Mouse (Mus musculus) liver, embryonic 14.5 days (tissue): ENCODE data around the gene Nanog. TPM values are rescaled to one million over a fixed set of nuclear protein-coding genes. Genes with fewer than 3 reads are reported as not detected.

Experiments used
- ATAC-seq: fragments of 200-750 bp; cut with Nextera tagmentation; 2 replicates; pipeline ENCODE4 v1.8.0; 2017; ENCODE audit warnings: moderate number of reproducible peaks, mild to moderate bottlenecking, moderate library complexity; ENCODE audit not compliant: insufficient read depth
- DNase-seq, 3 experiments: peaks; one replicate each; pipeline ENCODE4 v3.0.0-alpha.2; 2012 to 2013; ENCODE audit warnings: low read depth in 3 of 3, low spot score in 3 of 3
- H3K27ac ChIP-seq: fragments of 300-500 bp; sonication (generic); 2 replicates; pipeline ENCODE4 v1.5.1; 2014; ENCODE audit warnings: moderate library complexity, mild to moderate bottlenecking, control low read depth, inconsistent platforms
- H3K27me3 ChIP-seq: fragments of 300-500 bp; sonication (generic); 2 replicates; pipeline ENCODE4 v1.6.1; 2014; ENCODE audit warnings: mild to moderate bottlenecking, low read length, moderate library complexity; ENCODE audit not compliant: control insufficient read depth, insufficient read depth
- H3K36me3 ChIP-seq: fragments of 300-500 bp; sonication (generic); replicated peaks from 2 replicates; pipeline ENCODE4 v1.6.1; 2014; ENCODE audit warnings: low read depth; ENCODE audit not compliant: control insufficient read depth, insufficient read depth
- H3K4me1 ChIP-seq, 2 experiments: fragments of 200-500 bp in 1 of 2; fragments of 300-500 bp in 1 of 2; sonication (generic) in 1 of 2; replicated peaks; 2 replicates each; pipeline ENCODE4 v1.6.1; 2012 to 2014; ENCODE audit warnings: antibody characterized with exemption in 1 of 2, inconsistent platforms in 1 of 2, low read length in 1 of 2; ENCODE audit not compliant: control insufficient read depth in 2 of 2, insufficient read depth in 2 of 2
- H3K4me2 ChIP-seq: fragments of 300-500 bp; sonication (generic); 2 replicates; pipeline ENCODE4 v1.6.1; 2014; ENCODE audit warnings: low read depth, mild to moderate bottlenecking, control low read depth, moderate library complexity
- H3K4me3 ChIP-seq, 2 experiments: fragments of 200-500 bp in 1 of 2; fragments of 300-500 bp in 1 of 2; sonication (generic) in 1 of 2; 2 replicates each; pipeline ENCODE4 v1.5.1; 2012 to 2014; ENCODE audit warnings: low read depth in 2 of 2, low read length in 2 of 2, mild to moderate bottlenecking in 2 of 2, control low read depth in 1 of 2, inconsistent platforms in 1 of 2, moderate library complexity in 1 of 2; ENCODE audit not compliant: insufficient read depth in 1 of 2
- H3K9ac ChIP-seq: fragments of 300-500 bp; sonication (generic); replicated peaks from 2 replicates; pipeline ENCODE4 v1.6.1; 2014; ENCODE audit warnings: mild to moderate bottlenecking, control low read depth, moderate library complexity
- H3K9me3 ChIP-seq: fragments of 300-500 bp; sonication (generic); 2 replicates; pipeline ENCODE4 v1.6.1; 2016; ENCODE audit warnings: low read length, mixed read lengths; ENCODE audit not compliant: control insufficient read depth
- CTCF ChIP-seq: IDR thresholded peaks from 2 replicates; pipeline ENCODE4 v1.5.1; 2016; ENCODE audit warnings: antibody characterized with exemption, low read depth, control low read depth
- EP300 ChIP-seq: IDR thresholded peaks from 2 replicates; pipeline ENCODE4 v1.6.1; 2016; ENCODE audit warnings: antibody characterized with exemption, low read depth
- WGBS: fragments of 180-500 bp; shearing (Covaris S2); extraction: QIAGEN DNeasy Blood & Tissue Kit; methylation state at CpG from one replicate; pipeline ENCODE4 v1.1.7; 2014; ENCODE audit not compliant: insufficient replicate concordance; 5-methylcytosine and 5-hydroxymethylcytosine counted together
- polyA plus RNA-seq, 2 experiments: library from polyadenylated mRNA; depleted of rRNA in 1 of 2; stranded (reverse) in 1 of 2; unstranded in 1 of 2; fragments of >200 nt; fragmentation: Nextera tagmentation in 1 of 2; extraction: Ambion mirVana in 1 of 2; gene quantifications; 2 replicates each; pipeline versions ENCODE4 v1.2.1 to v1.2.3; 2012 to 2014

Nanog gene
- polyA plus RNA-seq, 2 experiments: 0.01 TPM; not detected in 1

DNA sequence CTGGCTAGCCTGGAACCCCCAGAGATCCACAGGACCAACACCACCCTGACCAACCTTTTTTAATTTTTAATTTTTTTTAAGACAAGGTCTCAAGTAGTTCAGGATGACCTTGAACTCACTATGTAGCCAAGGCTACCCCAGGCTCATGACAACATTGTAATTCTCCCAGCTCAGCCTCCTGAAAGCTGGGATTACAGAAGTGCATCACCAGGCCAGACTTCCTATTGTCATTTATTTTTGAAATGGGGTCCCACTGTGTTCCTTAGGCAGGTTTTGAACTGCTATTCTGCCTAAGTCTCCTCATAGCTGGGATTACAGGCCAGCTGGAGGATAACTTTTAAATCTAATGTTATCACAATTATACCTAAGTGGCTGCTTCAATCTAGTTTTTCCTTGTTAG is 54.6 kb downstream of the Nanog start:
- Histone ChIP-seq H3K9ac (peak overlapping the region; percentile 5), H3K27me3 (no peaks in the 10 kb centered on the region), H3K4me3 (no peak overlapping the region), H3K4me2 (peak overlapping the region; percentile 90; the same call in 1 of the 2 replicates), H3K9me3 (no peaks in the 10 kb centered on the region), H3K36me3 (no peaks in the 10 kb centered on the region), H3K4me1 (peaks cover 37 to 60% of the 10 kb centered on the region in 2 experiments), H3K27ac (peak overlapping the region; percentile 77)
- TF ChIP-seq EP300 (no peak), CTCF (no peak)
- DNase-seq (no peak), ATAC-seq (no peak)

DNA sequence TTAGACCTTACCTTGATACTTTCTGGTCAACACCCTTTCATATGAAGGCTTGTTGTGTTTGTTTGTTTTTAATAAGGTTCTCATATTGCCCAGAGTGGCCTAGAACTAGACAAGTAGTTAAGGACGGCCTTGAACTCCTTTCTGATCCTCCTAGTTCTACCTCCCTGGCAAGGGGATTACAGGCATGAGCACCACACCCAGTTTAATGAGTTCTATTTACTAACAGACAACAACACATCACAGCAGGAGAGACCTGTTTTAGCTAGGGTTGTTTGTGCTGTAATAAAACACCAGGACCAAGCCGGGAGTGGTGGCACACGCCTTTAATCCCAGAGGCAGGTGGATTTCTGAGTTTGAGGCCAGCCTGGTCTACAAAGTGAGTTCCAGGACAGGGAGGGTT is 55.2 kb downstream of the Nanog start:
- no peak for TF ChIP-seq EP300
- no peak for TF ChIP-seq CTCF
- DNase-seq (no peak), ATAC-seq (peak; percentile 26; the same call in 1 of the 2 replicates)
- Histone ChIP-seq H3K36me3 (no peaks in the 10 kb centered on the region), H3K9me3 (no peaks in the 10 kb centered on the region), H3K27ac (peak overlapping the region; percentile 77), H3K27me3 (no peaks in the 10 kb centered on the region), H3K4me3 (no peak overlapping the region), H3K4me1 (peaks cover 37 to 60% of the 10 kb centered on the region in 2 experiments), H3K9ac (0 out of 2 replicates have a peak overlapping the region, but pooled peaks have one; percentile 14), H3K4me2 (peak overlapping the region; percentile 90)
- WGBS: 50% methylated on average over 3 of the region's 3 CpGs

DNA sequence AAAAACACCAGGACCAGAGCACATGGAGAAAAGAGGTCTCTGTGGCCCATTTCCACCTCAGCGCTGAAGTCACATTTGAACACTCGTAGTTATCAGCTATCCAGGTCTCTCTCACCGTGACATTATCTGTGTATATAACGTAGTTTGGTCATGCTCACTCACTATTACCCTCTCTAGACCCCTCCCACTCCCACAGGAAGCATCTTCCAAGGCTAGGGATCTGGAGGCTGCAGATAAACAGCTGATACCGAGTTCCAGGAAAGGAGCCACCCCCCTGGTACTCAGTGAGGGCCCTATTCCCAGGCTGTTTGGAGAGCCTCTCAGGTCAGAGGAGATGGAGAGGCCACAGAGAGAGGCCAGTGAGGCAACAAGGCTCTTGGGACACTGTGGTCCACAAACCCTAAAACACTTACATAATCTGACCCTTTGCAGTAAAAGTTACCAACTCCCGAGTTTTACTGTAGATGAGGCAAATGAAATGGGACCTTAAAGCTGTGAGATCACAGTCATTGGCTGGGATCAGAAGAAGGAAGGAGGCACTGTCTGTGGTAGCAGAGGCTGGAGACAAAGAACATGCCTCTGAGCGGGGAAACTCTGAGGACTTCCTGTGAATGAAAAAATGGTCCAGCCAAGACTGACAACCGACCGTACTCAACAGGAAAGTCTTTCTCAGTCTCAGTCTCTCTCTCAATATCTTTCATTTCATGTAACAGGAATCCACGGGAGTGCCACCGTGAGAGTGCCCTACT is 55.8 kb downstream of the Nanog start:
- TF ChIP-seq CTCF (no peak), EP300 (peak; percentile 75)
- Histone ChIP-seq H3K27me3 (no peaks in the 10 kb centered on the region), H3K9me3 (no peaks in the 10 kb centered on the region), H3K27ac (peak overlapping the region; percentile 77), H3K36me3 (no peaks in the 10 kb centered on the region), H3K4me3 (no peak overlapping the region; a peak in 1 of 4 replicates), H3K9ac (peak overlapping the region; percentile 63), H3K4me2 (peak overlapping the region; percentile 90), H3K4me1 (peaks cover 37 to 60% of the 10 kb centered on the region in 2 experiments)
- WGBS: 11% methylated on average over 11 of the region's 11 CpGs
- ATAC-seq: peak; percentile 89
- peak; percentile 71 to 85 (median 72) for DNase-seq

DNA sequence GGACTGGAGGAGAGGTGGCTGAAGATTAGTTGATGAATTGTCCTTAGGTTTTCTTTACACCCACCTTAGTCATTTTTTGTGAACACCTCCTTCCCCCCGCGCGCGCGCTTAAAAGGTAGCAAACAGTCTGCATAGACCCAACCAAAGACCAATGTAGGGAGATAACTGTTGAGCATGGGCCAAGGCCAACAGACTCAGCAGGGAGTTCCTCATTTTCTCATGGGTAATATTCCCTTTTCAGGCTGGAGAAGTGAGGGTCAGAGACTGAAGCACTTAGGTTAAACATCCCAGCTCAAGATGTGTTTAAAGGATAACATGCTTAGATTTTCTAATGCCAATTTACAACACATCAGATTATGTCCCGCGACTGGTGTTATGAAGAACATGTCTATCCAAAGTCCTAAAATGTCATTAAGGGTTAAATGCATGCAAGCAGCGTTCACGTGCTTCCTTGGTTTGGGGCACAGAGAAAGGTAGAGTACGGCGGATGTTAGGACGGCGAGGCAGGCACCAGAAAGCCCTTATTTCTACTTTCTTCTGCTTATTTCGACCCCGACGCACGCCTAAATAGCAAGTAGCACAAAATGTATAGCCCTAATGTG is 56.7 kb downstream of the Nanog start:
- H3K4me3 ChIP-seq: peak overlapping the region; percentile 41 to 59
- no peak for ATAC-seq
- H3K27me3 ChIP-seq: no peaks in the 10 kb centered on the region
- DNase-seq: no peak
- TF ChIP-seq EP300 (no peak), CTCF (no peak)
- H3K36me3 ChIP-seq: no peaks in the 10 kb centered on the region
- H3K4me2 ChIP-seq: peak overlapping the region; percentile 90
- H3K4me1 ChIP-seq: peaks cover 37 to 52% of the 10 kb centered on the region in 2 experiments
- H3K27ac ChIP-seq: peak overlapping the region; percentile 77
- peak overlapping the region; percentile 63 for H3K9ac ChIP-seq
- 23% methylated on average over 17 of the region's 17 CpGs for WGBS
- H3K9me3 ChIP-seq: no peaks in the 10 kb centered on the region

Other genes with a start within 250 kb of the Nanog start
- 0.74 and 0.78 TPM in 2 replicates for gene Rimklb, start 208.7 kb upstream of the Nanog start, polyA plus RNA-seq (2012; rRNA removed)
- 0.53 and 1.1 TPM in 2 replicates for gene Rimklb, start 208.7 kb upstream of the Nanog start, polyA plus RNA-seq (2014; fragmentation: Nextera tagmentation; extraction: Ambion mirVana)
- gene Mfap5, start 201.6 kb upstream of the Nanog start, polyA plus RNA-seq (2012; rRNA removed): 0.11 TPM in 2 replicates
- not detected in 2 replicates for gene Mfap5, start 201.6 kb upstream of the Nanog start, polyA plus RNA-seq (2014; fragmentation: Nextera tagmentation; extraction: Ambion mirVana)
- gene Aicda, start 153.7 kb upstream of the Nanog start, polyA plus RNA-seq (2012; rRNA removed): not detected in 2 replicates
- not detected in 2 replicates for gene Aicda, start 153.7 kb upstream of the Nanog start, polyA plus RNA-seq (2014; fragmentation: Nextera tagmentation; extraction: Ambion mirVana)
- gene Apobec1, start 105.0 kb upstream of the Nanog start, polyA plus RNA-seq (2012; rRNA removed): 3.9 and 4.3 TPM in 2 replicates
- 3.6 and 4.2 TPM in 2 replicates for gene Apobec1, start 105.0 kb upstream of the Nanog start, polyA plus RNA-seq (2014; fragmentation: Nextera tagmentation; extraction: Ambion mirVana)
- gene Gdf3, start 97.4 kb upstream of the Nanog start, polyA plus RNA-seq (2012; rRNA removed): 1.5 and 1.6 TPM in 2 replicates
- 2.2 and 2.8 TPM in 2 replicates for gene Gdf3, start 97.4 kb upstream of the Nanog start, polyA plus RNA-seq (2014; fragmentation: Nextera tagmentation; extraction: Ambion mirVana)
- not detected in 2 replicates for gene Dppa3, start 81.1 kb upstream of the Nanog start, polyA plus RNA-seq (2012; rRNA removed)
- not detected in 2 replicates for gene Dppa3, start 81.1 kb upstream of the Nanog start, polyA plus RNA-seq (2014; fragmentation: Nextera tagmentation; extraction: Ambion mirVana)
- gene Slc2a3, start 94.2 kb downstream of the Nanog start, polyA plus RNA-seq (2012; rRNA removed): 8.7 and 9.6 TPM in 2 replicates
- 13.9 and 16.0 TPM in 2 replicates for gene Slc2a3, start 94.2 kb downstream of the Nanog start, polyA plus RNA-seq (2014; fragmentation: Nextera tagmentation; extraction: Ambion mirVana)
- gene Foxj2, start 112.4 kb downstream of the Nanog start, polyA plus RNA-seq (2012; rRNA removed): 1.3 TPM in 2 replicates
- 1.1 and 1.3 TPM in 2 replicates for gene Foxj2, start 112.4 kb downstream of the Nanog start, polyA plus RNA-seq (2014; fragmentation: Nextera tagmentation; extraction: Ambion mirVana)
- 0.55 and 0.57 TPM in 2 replicates for gene C3ar1, start 148.7 kb downstream of the Nanog start, polyA plus RNA-seq (2012; rRNA removed)
- gene C3ar1, start 148.7 kb downstream of the Nanog start, polyA plus RNA-seq (2014; fragmentation: Nextera tagmentation; extraction: Ambion mirVana): 0.59 and 0.66 TPM in 2 replicates
- 13.6 and 13.8 TPM in 2 replicates for gene Necap1, start 167.0 kb downstream of the Nanog start, polyA plus RNA-seq (2012; rRNA removed)
- 17.9 and 20.1 TPM in 2 replicates for gene Necap1, start 167.0 kb downstream of the Nanog start, polyA plus RNA-seq (2014; fragmentation: Nextera tagmentation; extraction: Ambion mirVana)
- gene Clec4a1, start 214.4 kb downstream of the Nanog start, polyA plus RNA-seq (2012; rRNA removed): 1.8 and 3.0 TPM in 2 replicates
- 4.1 and 5.9 TPM in 2 replicates for gene Clec4a1, start 214.4 kb downstream of the Nanog start, polyA plus RNA-seq (2014; fragmentation: Nextera tagmentation; extraction: Ambion mirVana)
- 0.92 and 1.3 TPM in 2 replicates for gene Clec4a3, start 245.0 kb downstream of the Nanog start, polyA plus RNA-seq (2012; rRNA removed)
- gene Clec4a3, start 245.0 kb downstream of the Nanog start, polyA plus RNA-seq (2014; fragmentation: Nextera tagmentation; extraction: Ambion mirVana): 4.8 and 5.1 TPM in 2 replicates